Mouse (Mus musculus) heart, postnatal 4 days (tissue): ENCODE results near the gene Myo1c. TPM values are rescaled to one million over a fixed set of nuclear protein-coding genes. Genes with fewer than 3 reads are reported as not detected.
A peak's percentile ranks its signal among the peaks of the same experiment; 100 is the strongest.

Experiments used
- DNase-seq: peaks from one replicate; pipeline ENCODE4 v3.0.0; 2021
- total RNA-seq, 2 experiments: library from RNA; stranded (reverse); gene quantifications; 2 replicates each; pipeline ENCODE4 v1.2.3; 2021

The Myo1c gene
- total RNA-seq, 2 experiments from 2014 or later, result 158 to 160 TPM

- no peak for DNase-seq
Observed at GRCm38 (mm10) chr11:75650958-75651425, 688 bp downstream of the Myo1c start.

- peak; percentile 88 for DNase-seq
Observed at GRCm38 (mm10) chr11:75651426-75652221, 1.3 kb downstream of the Myo1c start.

DNA sequence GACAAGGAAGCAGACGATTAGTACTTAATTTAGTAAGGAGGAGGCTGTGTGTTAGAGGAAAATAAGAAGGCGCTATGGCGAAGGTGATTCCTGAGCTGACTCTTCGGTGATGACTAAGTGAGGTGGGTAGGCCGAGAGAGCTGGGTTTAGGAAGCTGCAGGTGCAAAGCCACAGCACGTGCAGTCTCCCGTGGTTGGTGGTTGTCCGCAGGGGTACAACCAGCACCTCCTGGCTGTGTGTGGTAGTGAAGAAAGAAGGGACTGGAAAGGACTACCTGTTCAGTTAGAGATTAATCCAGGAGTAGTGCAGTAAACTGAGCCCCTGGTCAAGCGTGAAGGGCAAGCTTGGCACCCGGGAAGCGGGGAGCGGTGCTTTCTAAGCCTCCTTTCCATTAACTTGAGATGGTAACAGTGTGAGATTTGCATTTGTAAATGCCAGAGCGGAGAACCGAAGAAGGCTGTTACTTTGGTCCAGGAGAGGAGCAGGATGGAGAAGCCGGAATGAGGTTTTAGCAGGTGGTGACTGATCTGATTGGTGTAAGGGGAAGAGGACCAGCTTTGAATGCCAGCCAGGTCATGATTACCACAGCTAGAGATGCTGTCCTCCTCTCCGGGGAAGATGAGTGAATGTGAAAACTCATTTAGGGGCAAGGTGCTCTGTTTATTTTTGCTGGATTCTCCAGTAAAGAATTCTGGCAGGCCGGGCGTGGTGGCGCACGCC is 2.1 kb downstream of the Myo1c start:
- no peak for DNase-seq

- DNase-seq, result peak; percentile 42
Observed at GRCm38 (mm10) chr11:75652942-75653684, 2.8 kb downstream of the Myo1c start.

DNA sequence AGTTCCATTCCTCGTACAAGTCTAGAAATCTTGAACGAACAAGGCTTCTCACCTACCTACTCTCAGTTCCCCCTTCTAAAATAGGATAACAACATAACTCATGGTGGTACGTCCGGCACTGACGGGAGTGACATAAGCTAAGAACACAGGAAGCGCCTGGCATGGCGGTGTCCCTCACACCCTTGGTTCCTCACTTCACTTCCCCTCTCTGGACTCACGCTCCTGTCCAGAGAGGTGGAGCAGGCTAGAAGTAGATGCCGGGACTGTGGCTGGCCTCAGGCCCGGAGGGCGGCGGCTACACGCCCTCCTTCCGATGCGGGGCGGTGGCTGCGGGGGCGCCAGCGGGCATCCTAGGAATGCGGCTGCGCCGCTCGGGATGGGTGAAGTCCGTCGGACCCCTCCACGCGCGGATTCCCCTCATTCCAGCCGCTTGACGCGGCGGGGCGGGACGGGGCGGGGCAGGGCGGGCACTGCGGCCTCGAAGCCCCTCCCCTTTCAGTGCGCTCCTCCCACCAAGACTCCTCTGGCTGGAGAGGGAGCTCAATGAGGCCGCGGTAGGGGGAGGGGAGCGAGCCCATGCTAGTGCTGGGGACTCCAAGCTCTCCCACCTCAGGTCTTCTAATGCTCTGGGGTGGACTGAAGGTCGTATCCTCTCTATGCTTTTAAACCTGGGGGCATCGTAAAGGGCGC is 3.6 kb downstream of the Myo1c start:
- DNase-seq, result peak; percentile 89

GRCm38 (mm10) chr11:75654471-75655390 is 4.4 kb downstream of the Myo1c start:
- DNase-seq, result no peak

DNA sequence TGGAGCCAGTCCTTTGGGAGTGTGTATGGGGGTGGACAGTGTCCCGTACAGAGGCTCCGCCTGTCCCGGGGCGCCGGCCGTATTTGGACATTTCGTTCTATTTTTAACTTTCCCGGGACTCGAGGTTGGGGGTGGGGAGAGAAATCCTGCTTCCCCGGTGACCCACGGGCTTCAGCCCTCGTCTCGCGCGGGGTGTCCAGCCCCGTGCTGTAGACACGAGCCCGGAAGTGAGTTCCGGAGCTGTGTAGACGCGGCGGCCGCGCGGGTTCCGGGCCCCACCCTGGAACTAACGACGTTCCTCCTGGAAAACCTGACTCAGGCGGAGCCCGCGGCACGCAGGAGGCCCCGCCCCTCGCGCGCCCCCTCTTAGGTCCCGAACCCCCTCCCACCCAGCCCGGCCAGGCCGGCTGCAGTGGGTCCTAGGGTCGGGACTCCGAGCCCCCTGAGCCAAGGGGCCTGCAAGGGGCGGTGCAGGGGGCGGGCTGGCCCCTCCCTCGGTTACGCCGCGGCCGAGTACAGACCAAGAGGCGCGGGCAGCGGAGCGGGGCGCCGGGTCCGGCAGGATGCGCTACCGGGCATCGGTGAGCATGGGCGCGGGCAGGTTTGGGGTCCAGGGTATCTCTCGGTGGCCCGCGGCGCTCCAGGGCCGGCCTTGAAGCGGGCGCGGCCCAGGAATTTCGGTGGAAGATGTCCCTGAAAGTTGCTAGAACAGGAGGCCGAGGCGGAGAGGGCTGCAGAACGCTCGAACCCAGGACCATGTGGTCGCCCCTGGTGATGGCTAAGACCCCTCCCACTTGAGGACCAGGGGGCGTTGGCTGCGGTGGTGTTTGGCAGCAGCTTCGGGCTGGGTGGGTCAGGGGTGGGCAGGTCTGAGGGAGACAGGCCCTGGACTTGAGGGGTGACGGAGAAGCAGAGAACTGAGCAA is 5.6 kb downstream of the Myo1c start:
- peak; percentile 84 for DNase-seq

- DNase-seq, result no peak
Observed at GRCm38 (mm10) chr11:75656621-75657590, 6.6 kb downstream of the Myo1c start.

GRCm38 (mm10) chr11:75657841-75658240 is 7.5 kb downstream of the Myo1c start:
- DNase-seq, result no peak

DNA sequence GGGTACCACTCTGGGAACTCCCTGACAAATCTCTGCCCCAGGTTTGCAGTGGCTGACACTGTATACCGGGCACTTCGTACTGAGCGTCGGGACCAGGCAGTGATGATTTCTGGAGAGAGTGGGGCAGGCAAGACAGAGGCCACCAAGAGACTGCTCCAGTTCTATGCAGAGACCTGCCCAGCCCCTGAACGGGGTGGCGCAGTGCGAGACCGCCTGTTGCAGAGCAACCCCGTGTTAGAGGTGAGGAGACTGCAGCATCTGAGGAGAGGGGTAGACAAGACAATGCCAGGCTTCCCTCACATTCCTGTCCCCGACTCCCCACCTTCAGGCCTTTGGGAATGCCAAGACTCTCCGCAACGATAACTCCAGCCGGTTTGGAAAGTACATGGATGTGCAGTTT is 8.0 kb downstream of the Myo1c start:
- DNase-seq, result peak; percentile 4

DNA sequence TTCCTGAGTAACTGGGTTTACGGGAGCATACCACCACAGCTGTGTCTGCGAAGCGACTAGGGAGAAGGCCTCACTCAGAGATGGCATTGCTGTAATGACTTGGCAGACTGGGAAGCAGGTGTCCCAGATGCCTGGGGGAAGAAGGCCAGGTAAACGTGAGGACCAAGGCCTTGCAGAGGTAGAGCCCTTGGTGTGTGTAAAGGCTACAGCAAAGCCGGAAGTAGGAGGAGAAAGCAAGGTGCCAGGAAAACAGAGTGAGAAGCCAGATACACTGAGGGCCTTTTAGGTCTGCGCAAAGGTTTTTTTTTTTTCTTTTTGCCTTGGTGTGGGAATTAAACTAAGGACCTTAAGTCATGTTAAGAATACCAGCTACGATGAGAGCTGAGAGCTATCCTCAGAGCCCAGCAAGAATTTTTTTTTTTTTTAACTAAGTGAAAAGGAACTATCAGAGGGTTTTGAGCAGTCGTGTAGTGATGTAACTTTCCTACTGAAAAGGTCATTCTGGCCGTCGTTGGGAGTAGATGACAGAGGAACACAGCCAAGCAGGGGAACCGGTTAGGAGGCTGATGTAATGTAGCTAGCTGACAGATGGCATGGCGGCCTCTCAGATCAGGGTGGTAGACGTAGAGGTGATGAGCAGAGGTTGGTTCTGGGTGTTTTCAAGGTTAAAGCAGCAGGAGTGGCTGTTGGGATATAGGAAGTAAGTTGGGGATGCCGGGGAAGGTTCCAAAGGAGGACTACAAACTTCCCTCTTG is 8.9 kb downstream of the Myo1c start:
- DNase-seq, result peak; percentile 17

GRCm38 (mm10) chr11:75660081-75660590 is 9.8 kb downstream of the Myo1c start:
- peak; percentile 5 for DNase-seq

- no peak for DNase-seq
Observed at GRCm38 (mm10) chr11:75660941-75661800, 10.9 kb downstream of the Myo1c start.

DNA sequence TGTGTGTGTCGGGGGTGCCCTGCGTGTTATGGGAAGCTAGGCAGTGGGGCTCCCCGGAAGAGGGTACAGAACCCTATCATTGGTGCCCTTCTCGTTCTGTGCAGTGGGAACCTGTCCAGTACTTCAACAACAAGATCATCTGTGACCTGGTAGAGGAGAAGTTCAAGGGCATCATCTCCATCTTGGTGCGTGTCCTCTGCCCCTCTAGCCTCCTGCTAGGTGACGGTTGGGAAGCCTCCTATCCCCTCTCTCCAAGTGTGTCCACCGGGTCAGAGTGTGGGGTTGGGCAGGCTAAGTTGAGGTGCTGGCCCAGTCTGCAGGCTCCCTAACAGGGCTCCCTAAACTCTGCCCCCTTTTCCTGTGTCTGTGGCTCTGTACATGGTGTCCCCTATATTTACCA is 11.8 kb downstream of the Myo1c start:
- DNase-seq, result no peak

DNA sequence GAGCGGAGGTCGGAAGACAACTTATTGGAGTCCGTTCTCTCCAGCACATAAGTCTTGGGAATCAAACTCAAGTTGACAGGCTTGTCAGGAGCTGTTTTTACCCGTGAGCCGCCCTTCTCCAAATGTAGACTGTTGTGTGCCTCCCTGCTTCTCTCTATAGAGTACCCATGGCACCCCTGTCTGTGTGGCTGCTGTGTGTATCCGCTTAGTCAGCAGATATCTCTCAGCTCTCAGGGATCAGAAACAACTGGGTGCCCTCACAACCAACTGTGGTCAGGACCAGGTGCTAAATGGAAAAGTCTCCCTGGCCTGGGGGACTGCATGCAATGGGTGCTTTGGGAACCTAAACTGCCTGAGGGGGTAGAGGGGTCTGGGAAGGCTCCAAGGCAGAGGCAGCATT is 16.0 kb downstream of the Myo1c start:
- no peak for DNase-seq

GRCm38 (mm10) chr11:75668621-75669020 is 18.3 kb downstream of the Myo1c start:
- DNase-seq, result no peak
